Comparison of ENCODE assay signal across 8 mouse cellular contexts in the genomic region with DNA sequence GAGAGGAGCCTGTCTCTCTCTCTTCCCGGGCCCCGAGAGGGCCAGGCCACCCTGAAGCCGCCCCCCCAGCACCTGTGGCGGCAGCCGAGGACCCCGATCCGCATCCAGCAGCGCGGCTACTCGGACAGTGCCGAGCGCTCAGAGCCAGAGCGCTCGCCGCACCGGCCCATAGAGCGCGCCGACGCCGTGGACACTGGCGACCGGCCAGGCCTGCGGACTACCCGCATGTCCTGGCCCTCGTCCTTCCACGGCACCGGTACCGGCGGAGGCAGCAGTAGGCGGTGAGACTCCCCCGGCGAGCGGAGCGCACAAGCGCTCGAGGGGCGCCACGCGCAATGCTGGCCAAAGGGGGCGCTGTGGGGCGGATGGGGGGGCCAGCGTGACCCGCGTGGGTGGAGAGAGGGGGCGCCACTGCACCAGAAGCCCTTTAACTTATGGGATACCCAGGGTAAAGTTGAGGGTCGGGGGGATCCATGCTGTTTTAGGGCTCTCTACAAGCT. TPM values are rescaled to one million over a fixed set of nuclear protein-coding genes. Genes with fewer than 3 reads are reported as not detected.
DNase-seq lines count a peak whose midpoint lies in the region; ATAC-seq lines count a peak whose summit lies in the region.

No protein-coding gene starts in this region.

- no peak for ATAC-seq in heart, embryonic 11.5 days (replicated peaks; ENCODE audit: insufficient number of reproducible peaks, low FRiP score, low TSS enrichment)

- H3K4me1 ChIP-seq in heart, embryonic 11.5 days (ENCODE audit: control insufficient read depth, insufficient read depth, low read length), result peaks cover 46% of the 10 kb centered on the region

- DNase-seq in left cerebral cortex, adult 18-20 months (ENCODE audit: low spot score in 2 of 2), result peak; percentile 57 to 65
- DNase-seq in left cerebral cortex, adult 11 months (ENCODE audit: low spot score), result no peak
- DNase-seq in adrenal gland, postnatal 10 days, result peak; percentile 75
- DNase-seq in kidney, postnatal 10 days, result peak; percentile 79
- peak; percentile 73 for DNase-seq in lung, postnatal 10 days
- DNase-seq in right cerebral cortex, postnatal 4 days, result peak; percentile 85
- DNase-seq in urinary bladder, postnatal 10 days (ENCODE audit: low spot score), result no peak

- peak overlapping the region; percentile 79 for H3K9ac ChIP-seq in heart, embryonic 11.5 days (ENCODE audit: low read depth, low read length)

- H3K36me3 ChIP-seq in heart, embryonic 11.5 days (ENCODE audit: control insufficient read depth, insufficient read depth, low read length), result no peaks in the 10 kb centered on the region

- H3K4me2 ChIP-seq in heart, embryonic 11.5 days, result peak overlapping the region; percentile 97

- no peaks in the 10 kb centered on the region for H3K9me3 ChIP-seq in heart, embryonic 11.5 days (replicated peaks; ENCODE audit: control insufficient read depth, low read length)

- no peak overlapping the region; the same call in 1 of the 2 replicates for H3K27ac ChIP-seq in heart, embryonic 11.5 days (ENCODE audit: low read depth, low read length)

- H3K27me3 ChIP-seq in heart, embryonic 11.5 days (ENCODE audit: control insufficient read depth, insufficient read depth, low read length), result peaks cover 38% of the 10 kb centered on the region

- H3K4me3 ChIP-seq in heart, embryonic 11.5 days (ENCODE audit: low read depth, low read length), result peak overlapping the region; percentile 62

- under 1% methylated on average over 47 of the region's 47 CpGs for WGBS in heart, embryonic 11.5 days (ENCODE audit: insufficient replicate concordance)

RNA-seq across cellular contexts. Expression of a gene that starts 0.5 kb away (rescaled TPM):
- 10 to 100 TPM; 84.8 to 98.3 TPM for total RNA-seq in left cerebral cortex, adult 18-20 months (2021)
- total RNA-seq in adrenal gland, postnatal 10 days (2021), result 10 to 100 TPM; 22.7 to 31.5 TPM
- 7.6 and 8.3 TPM in 2 replicates for polyA plus RNA-seq in heart, embryonic 11.5 days (2014; fragmentation: Nextera tagmentation; extraction: Ambion mirVana)

RNA-seq across cellular contexts. Expression of a gene that starts 16.2 kb away (rescaled TPM):
- total RNA-seq in left cerebral cortex, adult 18-20 months (2021), result 100 to 1,000 TPM; 153 to 154 TPM
- 100 to 1,000 TPM; 155 to 160 TPM for total RNA-seq in adrenal gland, postnatal 10 days (2021)
- polyA plus RNA-seq in heart, embryonic 11.5 days (2014; fragmentation: Nextera tagmentation; extraction: Ambion mirVana), result 254 and 266 TPM in 2 replicates

RNA-seq across cellular contexts. Expression of a gene that starts 35.0 kb away (rescaled TPM):
- 10 to 100 TPM; 12.6 to 12.7 TPM for total RNA-seq in left cerebral cortex, adult 18-20 months (2021)
- 10 to 100 TPM; 12.5 to 18.6 TPM for total RNA-seq in adrenal gland, postnatal 10 days (2021)
- polyA plus RNA-seq in heart, embryonic 11.5 days (2014; fragmentation: Nextera tagmentation; extraction: Ambion mirVana), result 9.4 and 10.9 TPM in 2 replicates

Comparison
In these comparisons a context has a peak if more than half of its experiments do, and no peak if none do; other contexts are left out.
1. DNase-seq: peak in left cerebral cortex, adult 18-20 months (2 of 2), adrenal gland, postnatal 10 days (single experiment), kidney, postnatal 10 days (single experiment), lung, postnatal 10 days (single experiment) and right cerebral cortex, postnatal 4 days (single experiment); none in left cerebral cortex, adult 11 months (single experiment) and urinary bladder, postnatal 10 days (single experiment).